Mouse (Mus musculus): ENCODE data around the gene C330021F23Rik.
"Not testable (repeated sequence)": the region's sequence is repeated elsewhere in the genome, so short reads cannot be mapped to it uniquely, and the experiment has no call there.

The C330021F23Rik gene

GRCm38 (mm10) chr8:3567641-3568371 is at the start of gene C330021F23Rik:
TSS of gene C330021F23Rik (plus strand) at chr8:3567990.
- peak; percentile 77 for DNase-seq

GRCm38 (mm10) chr8:3522007-3522697 is 45.6 kb upstream of the C330021F23Rik start:
- no peak for DNase-seq

GRCm38 (mm10) chr8:3530816-3531215 is 37.0 kb upstream of the C330021F23Rik start:
- DNase-seq = no peak

- no peak for DNase-seq
Measured at GRCm38 (mm10) chr8:3531936-3532335, 35.9 kb upstream of the C330021F23Rik start.

- DNase-seq = no peak
Measured at GRCm38 (mm10) chr8:3536053-3536841, 31.5 kb upstream of the C330021F23Rik start.

- no peak for DNase-seq
Measured at GRCm38 (mm10) chr8:3536940-3537339, 30.9 kb upstream of the C330021F23Rik start.

GRCm38 (mm10) chr8:3537666-3538065 is 30.1 kb upstream of the C330021F23Rik start:
- no peak for DNase-seq

GRCm38 (mm10) chr8:3539146-3539545 is 28.6 kb upstream of the C330021F23Rik start:
- no peak for DNase-seq

GRCm38 (mm10) chr8:3540076-3540475 is 27.7 kb upstream of the C330021F23Rik start:
- DNase-seq = no peak

GRCm38 (mm10) chr8:3546511-3546910 is 21.3 kb upstream of the C330021F23Rik start:
- DNase-seq = no peak

- DNase-seq = no peak
Measured at GRCm38 (mm10) chr8:3552240-3552639, 15.6 kb upstream of the C330021F23Rik start.

- DNase-seq = no peak
Measured at GRCm38 (mm10) chr8:3556114-3556513, 11.7 kb upstream of the C330021F23Rik start.

- no peak for DNase-seq
Measured at GRCm38 (mm10) chr8:3568378-3568777, 588 bp downstream of the C330021F23Rik start.

GRCm38 (mm10) chr8:3569784-3570183 is 2.0 kb downstream of the C330021F23Rik start:
- DNase-seq = no peak

GRCm38 (mm10) chr8:3574546-3574945 is 6.8 kb downstream of the C330021F23Rik start:
- no peak for DNase-seq

GRCm38 (mm10) chr8:3576211-3576960 is 8.6 kb downstream of the C330021F23Rik start:
- no peak for DNase-seq

GRCm38 (mm10) chr8:3579390-3580364 is 11.9 kb downstream of the C330021F23Rik start:
- no peak for DNase-seq

GRCm38 (mm10) chr8:3581961-3582360 is 14.2 kb downstream of the C330021F23Rik start:
- not testable (repeated sequence) for DNase-seq

GRCm38 (mm10) chr8:3586452-3586851 is 18.7 kb downstream of the C330021F23Rik start:
- DNase-seq = no peak

- DNase-seq = no peak
Measured at GRCm38 (mm10) chr8:3586993-3587390, 19.2 kb downstream of the C330021F23Rik start, which contains the start of gene Camsap3. TSS of gene Camsap3 (plus strand) at chr8:3587293.

All from kidney, adult 11 months (tissue).